Mouse (Mus musculus) bone marrow, adult 2 months (tissue): ENCODE data around the gene Olfr1357.

Source experiments
- CTCF ChIP-seq: fragments of 200-500 bp; IDR thresholded peaks from 2 replicates; pipeline ENCODE4 v1.5.1; 2011; ENCODE audit warnings: low read length, control low read depth; ENCODE audit not compliant: control insufficient read depth, insufficient read depth
- POLR2A ChIP-seq: fragments of 200-500 bp; IDR thresholded peaks from 2 replicates; pipeline ENCODE4 v1.6.1; 2011; ENCODE audit warnings: low read depth, mild to moderate bottlenecking, control low read depth, low read length, borderline replicate concordance; ENCODE audit not compliant: control insufficient read depth

GRCm38 (mm10) chr10:78591406-78592328 is 26.2 kb downstream of the Olfr1357 start, which contains the start of gene Syde1:
- TF ChIP-seq CTCF (no peak), POLR2A (peak; percentile 37; the same call in 1 of the 2 replicates)
